Mouse (Mus musculus) right cerebral cortex, postnatal 36 days (tissue): ENCODE measurements at regions not wholly inside any gene's neighbourhood (a gene's known extent, or its start where the extent isn't known, plus 50 kb on each side); places are given as distances from the start of the nearest gene placed in this dataset.
A peak's percentile ranks its signal among the peaks of the same experiment; 100 is the strongest.
"Not testable (repeated sequence)": the region's sequence is repeated elsewhere in the genome, so short reads cannot be mapped to it uniquely, and the experiment has no call there.

Experiments used
- DNase-seq, 2 experiments: peaks; one replicate each; pipeline ENCODE4 v3.0.0; 2022; ENCODE audit warnings: low spot score in 2 of 2, mixed read lengths in 1 of 2

- DNase-seq: no peak
Observed at GRCm38 (mm10) chr1:35866643-35867042, 201.6 kb upstream of the Hs6st1 start.

GRCm38 (mm10) chr1:35869381-35870143 is 198.6 kb upstream of the Hs6st1 start:
- peak; percentile 79 to 89 for DNase-seq

- DNase-seq: no peak
Observed at GRCm38 (mm10) chr1:35870144-35870827, 197.9 kb upstream of the Hs6st1 start.

- no peak for DNase-seq
Observed at GRCm38 (mm10) chr1:35873038-35873437, 195.2 kb upstream of the Hs6st1 start.

GRCm38 (mm10) chr1:35875210-35875811 is 192.9 kb upstream of the Hs6st1 start:
- no peak for DNase-seq

GRCm38 (mm10) chr1:35878426-35878825 is 189.8 kb upstream of the Hs6st1 start:
- DNase-seq: no peak

- DNase-seq: peak; percentile 87 to 89
Observed at GRCm38 (mm10) chr1:35879388-35880093, 188.7 kb upstream of the Hs6st1 start.

GRCm38 (mm10) chr1:35880562-35881265 is 187.5 kb upstream of the Hs6st1 start:
- DNase-seq: no peak

GRCm38 (mm10) chr1:35881521-35881920 is 186.7 kb upstream of the Hs6st1 start:
- no peak for DNase-seq

- DNase-seq: no peak
Observed at GRCm38 (mm10) chr1:35882101-35882500, 186.1 kb upstream of the Hs6st1 start.

GRCm38 (mm10) chr1:35889731-35890499 is 178.3 kb upstream of the Hs6st1 start:
- DNase-seq: no peak

GRCm38 (mm10) chr1:35890500-35890900 is 177.7 kb upstream of the Hs6st1 start:
- DNase-seq: no peak

GRCm38 (mm10) chr1:35899536-35899935 is 168.7 kb upstream of the Hs6st1 start:
- DNase-seq: no peak

GRCm38 (mm10) chr1:35904001-35904547 is 164.1 kb upstream of the Hs6st1 start:
- no peak for DNase-seq

- DNase-seq: no peak
Observed at GRCm38 (mm10) chr1:35913551-35913950, 154.6 kb upstream of the Hs6st1 start.

GRCm38 (mm10) chr1:35914175-35914574 is 154.0 kb upstream of the Hs6st1 start:
- not testable (repeated sequence) for DNase-seq

GRCm38 (mm10) chr1:35915526-35915925 is 152.7 kb upstream of the Hs6st1 start:
- no peak for DNase-seq

GRCm38 (mm10) chr1:35919840-35920734 is 148.1 kb upstream of the Hs6st1 start:
- DNase-seq: no peak

GRCm38 (mm10) chr1:35924796-35925195 is 143.4 kb upstream of the Hs6st1 start:
- DNase-seq: no peak
